Mouse (Mus musculus): Measurements from ENCODE around the gene Med12.

Gene Med12

DNA sequence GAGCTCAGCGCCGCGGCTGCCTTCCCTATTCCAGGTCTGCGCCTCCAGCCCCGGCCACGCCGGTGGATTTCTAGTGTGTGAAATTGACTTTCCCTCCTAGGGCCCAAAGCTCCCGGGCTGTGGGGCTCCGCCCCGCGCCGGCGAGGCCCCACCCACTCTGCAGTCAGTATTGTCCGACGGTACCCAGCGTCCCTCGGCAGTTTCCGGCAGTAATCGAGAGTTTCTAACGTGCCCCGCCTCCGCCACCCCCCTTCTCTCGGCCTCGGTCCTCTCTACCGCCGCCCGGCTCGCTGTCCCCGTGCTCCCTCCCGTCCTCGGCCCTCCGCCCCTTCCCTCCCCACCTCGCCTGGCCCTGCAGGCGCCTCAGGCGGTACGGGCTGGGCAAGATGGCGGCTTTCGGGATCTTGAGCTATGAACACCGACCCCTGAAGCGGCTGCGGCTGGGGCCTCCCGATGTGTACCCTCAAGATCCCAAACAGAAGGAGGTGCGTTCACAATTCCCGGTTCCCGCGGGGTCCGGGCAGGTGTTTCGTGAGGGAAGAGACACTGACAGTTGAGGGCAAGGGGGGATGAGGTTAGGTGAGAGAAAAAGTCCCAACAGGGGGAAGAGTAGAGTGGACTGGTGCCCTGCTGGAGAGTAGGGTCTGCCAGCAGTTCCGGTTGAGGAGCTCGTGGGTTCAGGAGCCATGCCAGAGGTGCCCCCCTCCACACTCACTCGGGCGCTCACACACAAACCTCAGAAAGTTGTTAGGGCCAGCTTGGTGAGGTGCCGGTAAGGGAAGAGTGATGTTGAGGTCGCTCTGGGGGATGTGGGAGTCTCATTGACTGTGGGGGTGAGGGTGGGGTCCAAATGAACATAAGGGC, at the start of gene Med12:
Med12 (plus strand) TSS at position 156 of the 864 bp plus-strand sequence.
- ChIA-PET CTCF (interaction anchor here in 1 of 4 experiments (1.3 kb wide), 1 partner anchor 143 kb away, joined by 3 read pairs; no protein-coding TSS in a partner anchor), POLR2A (interaction anchor here (0.6 to 2.8 kb wide), 43 partner anchors 9 to 478 kb away, joined by 3 to 26 read pairs (median 4); partner anchors contain the start of genes Foxo4 (in 2 of the 4), Nlgn3 (in 2 of the 4), Snx12 (in 2 of the 4) and Nono (in 1 of the 4))

DNA sequence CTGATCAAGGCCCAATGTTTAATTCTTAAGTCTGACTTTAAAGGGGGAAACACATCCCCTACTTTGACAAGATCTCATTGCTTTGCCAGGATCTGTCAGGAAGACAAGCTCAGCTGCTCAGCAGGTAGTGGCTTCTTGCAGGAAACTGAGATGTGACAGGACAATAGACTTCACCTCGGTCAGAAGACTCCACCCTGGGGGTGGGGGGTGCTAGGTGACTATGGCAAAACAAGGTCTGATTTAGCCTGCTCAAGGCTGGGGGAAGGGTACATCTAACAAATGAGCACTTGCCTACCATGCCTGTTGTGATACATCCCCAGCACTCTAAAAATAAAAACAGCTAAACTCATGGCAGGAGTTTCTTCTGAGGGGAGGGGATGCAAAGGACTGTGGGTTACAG, 28.8 kb upstream of the Med12 start:
- ChIA-PET CTCF (no interaction called here), POLR2A (interaction anchor here (0.5 to 2.4 kb wide), 6 partner anchors 8 to 87 kb away, joined by 3 to 7 read pairs (median 4); no protein-coding TSS in a partner anchor)

DNA sequence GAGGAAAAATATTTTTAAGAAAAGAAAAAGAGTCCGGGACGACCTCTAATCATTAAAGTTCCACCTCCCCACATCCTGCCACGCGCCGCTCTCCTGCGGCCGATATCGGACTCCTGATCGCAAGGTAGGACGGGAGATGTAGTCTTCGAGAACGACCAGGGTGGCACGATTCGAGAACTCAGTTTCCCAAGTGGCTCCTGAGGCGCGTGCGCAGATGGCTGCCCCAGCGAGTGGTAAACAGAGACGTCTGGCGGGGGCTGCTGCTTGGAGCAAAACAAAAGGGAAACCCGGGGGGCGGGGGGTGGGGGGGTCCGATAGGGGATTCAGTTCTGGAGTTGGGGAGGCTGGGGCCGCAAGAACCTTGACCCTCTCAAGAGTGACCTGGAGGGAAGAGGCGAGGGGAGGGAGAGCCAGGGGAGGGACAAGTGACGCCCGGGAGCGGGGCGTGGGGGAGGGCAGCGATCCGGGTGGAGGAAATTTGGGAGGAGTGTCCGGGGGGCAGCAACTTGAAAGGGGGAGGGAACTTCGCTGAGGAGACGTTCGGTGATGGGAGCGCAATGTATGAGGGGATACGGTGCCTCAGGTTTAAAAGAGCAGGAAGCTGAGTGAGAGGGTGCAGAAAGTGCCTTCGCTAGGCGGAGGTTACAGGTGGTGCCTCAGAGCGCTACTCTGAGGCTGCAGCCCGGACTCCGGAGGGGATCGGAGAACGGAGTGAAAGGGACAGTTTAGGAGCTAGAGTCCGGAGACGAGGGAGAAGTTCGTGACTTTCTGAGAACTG, 19.7 kb upstream of the Med12 start, which contains the start of gene Foxo4:
Foxo4 (plus strand) TSS at position 577 of the 778 bp plus-strand sequence.
- POLR2A ChIA-PET: interaction anchor here in 3 of 4 experiments (0.5 to 5.2 kb wide), 22 partner anchors 10 to 1269 kb away, joined by 3 to 26 read pairs (median 4); partner anchors contain the start of genes Med12 (in 2 of the 3), Nlgn3 (in 1 of the 3) and Snx12 (in 1 of the 3)

DNA sequence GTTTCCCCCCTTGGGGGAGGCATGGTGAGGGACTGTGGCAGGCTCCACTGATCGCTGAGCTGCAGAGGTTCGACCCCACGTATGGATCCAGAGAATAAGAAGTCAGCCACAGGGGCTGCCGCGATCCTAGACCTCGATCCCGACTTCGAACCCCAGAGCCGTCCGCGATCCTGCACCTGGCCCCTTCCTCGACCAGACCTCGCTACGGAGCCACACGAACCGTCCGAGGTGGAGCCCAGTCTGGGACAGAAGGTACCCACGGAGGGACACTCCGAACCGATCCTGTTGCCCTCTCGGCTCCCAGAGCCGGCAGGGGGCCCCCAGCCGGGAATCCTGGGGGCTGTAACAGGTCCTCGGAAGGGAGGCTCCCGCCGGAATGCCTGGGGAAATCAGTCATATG, 19.1 kb upstream of the Med12 start:
- ChIA-PET CTCF (no interaction called here), POLR2A (interaction anchor here in 3 of 4 experiments (0.5 to 5.2 kb wide), 18 partner anchors 12 to 267 kb away, joined by 3 to 26 read pairs (median 4); partner anchors contain the start of genes Med12 (in 2 of the 3), Nlgn3 (in 1 of the 3) and Snx12 (in 1 of the 3))

More for the DNA sequence above, 19.7 kb upstream of the Med12 start, which contains the start of gene Foxo4:
- CTCF ChIA-PET: no interaction called here

DNA sequence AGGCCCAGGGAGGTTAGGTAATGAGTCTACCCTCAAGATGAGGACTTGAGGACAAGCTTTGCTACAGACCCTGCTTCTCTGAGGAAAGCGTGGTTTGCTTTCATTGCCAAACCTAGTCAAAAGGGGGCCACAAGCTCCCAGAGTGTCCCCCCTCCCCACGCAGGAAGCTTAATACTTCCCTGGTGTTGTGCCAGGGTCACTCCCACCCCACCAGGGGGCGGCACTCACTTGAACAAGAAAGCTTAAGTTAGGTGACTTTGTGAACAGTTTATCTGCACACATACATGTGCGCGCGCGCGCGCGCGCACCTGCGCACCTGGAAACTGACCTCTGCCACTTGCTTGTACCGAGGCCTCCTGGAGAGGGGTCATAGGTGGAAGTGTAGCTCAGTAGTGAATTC, 17.2 kb upstream of the Med12 start:
- ChIA-PET CTCF (interaction anchor here (0.5 to 1.5 kb wide), 8 partner anchors 11 to 615 kb away, joined by 3 to 6 read pairs (median 3); no protein-coding TSS in a partner anchor), POLR2A (interaction anchor here in 2 of 4 experiments (0.7 to 5.2 kb wide), 13 partner anchors 11 to 172 kb away, joined by 3 to 26 read pairs (median 4); partner anchors contain the start of genes Med12 (in 2 of the 2) and Snx12 (in 1 of the 2))

DNA sequence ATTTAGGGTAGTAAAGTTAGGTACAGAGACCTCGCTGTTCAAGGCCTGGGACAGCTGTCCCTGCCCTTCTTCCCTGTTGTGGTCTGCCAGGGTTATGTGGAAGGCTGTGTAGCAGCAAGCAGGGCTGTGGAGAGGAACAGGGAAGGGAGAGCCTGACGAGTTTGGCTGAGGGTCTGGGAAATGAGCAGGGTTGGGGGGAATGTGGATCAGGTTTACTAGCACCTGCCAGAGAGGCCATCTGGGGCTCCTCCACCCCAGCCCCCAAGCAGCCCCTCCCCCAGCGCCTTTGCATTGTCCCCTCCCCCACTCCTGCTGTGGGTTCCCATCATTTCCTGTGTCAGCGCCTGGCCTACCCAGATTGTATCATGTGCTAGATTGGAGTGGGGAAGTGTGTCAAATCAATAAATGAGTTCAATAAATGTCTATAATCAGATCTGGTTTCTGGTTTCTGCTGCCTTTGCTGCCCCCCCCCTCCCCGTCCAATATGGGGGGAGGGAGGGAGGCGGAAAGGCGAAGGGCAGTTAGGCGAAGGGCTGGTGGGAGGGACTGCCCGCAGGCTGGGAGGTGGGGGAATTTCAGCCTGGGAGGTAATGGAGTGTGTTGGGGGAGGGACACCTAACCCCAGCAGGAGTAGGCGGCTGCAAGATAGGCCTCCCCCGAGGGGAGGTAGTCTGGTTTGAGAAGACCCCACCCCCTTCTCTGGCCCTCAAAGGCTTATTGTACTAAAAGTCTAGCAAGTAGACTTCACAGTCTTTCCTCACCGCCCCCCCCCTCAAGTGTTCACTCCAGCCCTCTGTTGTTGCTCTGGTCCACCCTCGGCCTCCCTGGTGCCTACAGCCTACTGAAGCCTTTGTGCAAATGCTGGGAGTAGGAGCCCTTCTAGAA, 13.1 kb upstream of the Med12 start:
- ChIA-PET CTCF (no interaction called here), POLR2A (interaction anchor here in 3 of 4 experiments (0.5 to 1.6 kb wide), 6 partner anchors 12 to 982 kb away, joined by 3 to 4 read pairs (median 3); partner anchors contain the start of gene Med12 (in 1 of the 3))

DNA sequence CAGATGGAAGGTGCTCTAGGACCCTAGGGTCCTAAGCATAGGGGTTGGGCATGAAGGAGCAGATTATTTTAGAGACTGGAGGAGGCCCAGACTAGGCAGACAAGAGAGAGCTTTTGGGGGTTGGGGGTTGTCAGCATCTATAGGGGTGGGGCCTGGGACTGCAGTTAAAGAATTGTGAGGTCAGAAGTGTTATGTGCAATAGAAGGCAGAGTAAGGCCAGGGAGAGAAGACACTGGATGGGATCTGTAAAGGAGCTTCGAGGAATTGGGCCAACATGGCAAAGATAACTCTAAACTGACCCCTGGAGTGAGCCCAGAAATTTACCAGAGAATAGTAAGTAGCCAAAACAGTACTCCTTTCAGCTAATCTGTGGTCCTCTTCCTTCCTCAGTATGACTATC, 9.9 kb upstream of the Med12 start, which contains the start of gene Gm614:
Gm614 (minus strand) TSS at position 101 of the 400 bp plus-strand sequence.
- POLR2A ChIA-PET: interaction anchor here in 2 of 4 experiments (1.5 to 1.7 kb wide), 3 partner anchors 10 to 180 kb away, joined by 3 to 8 read pairs (median 4); partner anchors contain the start of gene Med12 (in 2 of the 2)
- CTCF ChIA-PET: no interaction called here

DNA sequence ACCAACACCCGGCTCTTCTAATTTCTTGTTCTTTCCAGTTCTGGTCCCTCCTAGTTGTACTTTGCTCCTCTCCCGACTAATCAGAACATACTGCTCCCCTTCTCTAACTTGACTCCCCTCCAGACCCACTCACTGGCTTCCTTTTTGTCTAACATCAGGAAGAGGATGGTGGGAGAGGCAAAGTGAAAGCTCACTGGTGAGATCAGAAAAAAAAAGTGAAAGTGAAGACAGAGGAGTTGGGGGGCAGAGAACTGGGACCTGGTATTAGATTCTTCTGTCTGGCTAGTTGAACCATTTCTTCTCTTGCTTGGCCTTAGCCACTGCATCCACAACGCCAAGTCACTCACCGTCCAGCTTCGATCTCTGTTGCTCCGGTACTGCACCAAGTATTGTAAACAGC, 7.2 kb upstream of the Med12 start:
- ChIA-PET POLR2A (interaction anchor here (0.6 to 1.4 kb wide), 4 partner anchors 9 to 535 kb away, joined by 3 to 5 read pairs (median 4); partner anchors contain the start of gene Foxo4 (in 1 of the 4)), CTCF (interaction anchor here in 1 of 4 experiments (0.8 kb wide), 1 partner anchor 10 kb away, joined by 3 read pairs; no protein-coding TSS in a partner anchor)

DNA sequence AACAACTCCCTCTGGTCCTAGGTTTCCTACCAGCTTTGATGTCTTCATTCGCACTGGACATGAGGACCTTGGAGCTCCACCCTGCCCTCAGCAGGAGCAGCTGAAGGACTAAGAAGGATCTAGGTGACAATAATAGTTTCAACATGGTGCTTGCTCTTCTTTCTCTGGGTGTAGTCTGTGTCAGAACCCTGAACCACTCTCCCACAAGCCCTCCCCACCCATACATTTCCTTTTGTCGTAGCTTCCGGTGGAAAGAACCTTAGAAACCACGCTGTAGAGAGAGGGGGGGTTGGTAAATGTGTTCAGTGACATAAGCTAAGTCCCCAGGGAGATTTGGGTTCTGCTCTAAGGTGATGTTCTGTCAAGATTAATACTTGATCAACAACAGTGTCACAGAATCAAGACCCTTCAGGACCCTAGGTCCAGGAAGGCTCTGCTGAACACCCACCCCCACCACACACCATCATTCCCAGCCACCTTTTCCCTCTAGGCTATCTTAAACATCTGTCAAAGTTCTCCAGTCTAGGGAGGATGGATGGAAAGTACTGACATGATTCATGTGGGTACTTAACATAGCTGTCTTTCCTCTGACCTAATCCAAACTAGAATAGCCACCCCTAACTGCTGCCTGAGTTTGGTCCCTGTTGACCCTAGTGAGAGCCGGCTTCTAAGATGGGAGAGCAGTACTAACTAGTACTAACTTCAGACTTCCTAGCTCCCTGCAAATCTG, 5.6 kb upstream of the Med12 start, which contains the start of gene Il2rg:
Il2rg (minus strand) TSS at position 231 of the 730 bp plus-strand sequence.
- ChIA-PET POLR2A (interaction anchor here (0.6 to 1.4 kb wide), 5 partner anchors 10 to 502 kb away, joined by 3 to 5 read pairs (median 3); no protein-coding TSS in a partner anchor), CTCF (no interaction called here)

DNA sequence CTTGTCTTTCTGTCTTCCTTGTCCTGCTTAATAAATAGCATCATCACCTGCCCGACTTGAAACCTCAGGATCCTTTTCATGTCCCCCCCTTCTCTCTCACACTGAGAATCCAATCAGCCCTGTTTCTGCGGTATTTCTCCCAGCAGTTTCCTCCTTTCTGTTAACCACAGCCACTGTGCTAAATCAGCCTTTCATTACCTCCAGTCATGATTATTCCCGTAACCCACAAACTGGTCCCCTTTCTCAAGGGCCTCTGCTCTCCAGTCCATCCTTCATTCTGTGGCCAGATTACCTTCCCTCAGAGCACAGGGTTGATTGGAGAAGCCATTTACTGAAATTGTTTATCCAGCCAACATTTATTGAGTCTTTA, 5.1 kb upstream of the Med12 start, which contains the start of gene Gm20489:
Gm20489 (minus strand) TSS at position 269 of the 370 bp plus-strand sequence.
- ChIA-PET CTCF (no interaction called here), POLR2A (interaction anchor here in 3 of 4 experiments (0.6 to 1.2 kb wide), 3 partner anchors 37 to 502 kb away, joined by 3 to 5 read pairs (median 3); no protein-coding TSS in a partner anchor)

DNA sequence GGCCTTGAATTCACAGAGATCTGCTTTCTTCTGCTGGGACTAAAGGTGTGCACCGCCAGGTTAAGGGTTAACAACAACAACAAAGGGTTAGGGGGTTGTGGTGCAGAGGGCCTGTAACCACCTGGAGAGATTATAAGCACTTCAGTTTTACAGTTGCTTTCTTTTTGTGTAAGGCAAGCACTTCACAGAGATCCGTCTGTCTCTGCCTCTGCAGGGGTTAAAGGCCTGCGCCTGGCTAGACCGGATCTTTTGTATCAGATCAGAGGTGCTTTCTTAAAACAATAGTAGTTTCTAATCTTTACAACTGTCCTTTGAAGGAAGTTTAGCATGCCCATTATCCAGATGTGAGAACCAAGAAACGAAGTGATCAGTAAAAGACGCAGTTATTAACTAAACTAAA, 420 bp upstream of the Med12 start:
- POLR2A ChIA-PET: interaction anchor here in 3 of 4 experiments (0.6 to 2.8 kb wide), 32 partner anchors 9 to 478 kb away, joined by 3 to 26 read pairs (median 4); partner anchors contain the start of genes Foxo4 (in 2 of the 3), Nlgn3 (in 2 of the 3), Nono (in 1 of the 3) and Snx12 (in 1 of the 3)
- CTCF ChIA-PET: interaction anchor here in 2 of 4 experiments (0.6 to 1.3 kb wide), 2 partner anchors 142 to 231 kb away, joined by 3 read pairs; no protein-coding TSS in a partner anchor

DNA sequence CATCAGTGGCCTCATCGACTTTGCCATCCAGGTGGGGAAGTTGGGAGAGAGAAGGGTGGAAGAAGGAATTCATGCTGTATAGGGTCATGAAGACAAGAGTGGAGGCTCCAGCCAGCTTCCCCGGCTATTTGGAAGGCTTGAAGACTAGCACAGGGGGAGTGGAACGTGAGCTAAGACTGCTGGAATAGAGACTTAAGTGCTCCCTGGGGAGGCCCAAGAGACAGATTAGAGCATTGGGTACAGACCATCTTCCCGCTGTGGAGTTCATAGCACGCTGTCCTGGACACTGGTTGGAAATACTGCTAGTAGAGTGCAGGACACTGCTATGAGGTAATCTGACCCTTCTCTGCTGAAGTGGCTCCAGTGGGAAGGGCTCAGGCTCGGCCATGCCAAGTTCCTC, 9.0 kb downstream of the Med12 start:
- CTCF ChIA-PET: no interaction called here

DNA sequence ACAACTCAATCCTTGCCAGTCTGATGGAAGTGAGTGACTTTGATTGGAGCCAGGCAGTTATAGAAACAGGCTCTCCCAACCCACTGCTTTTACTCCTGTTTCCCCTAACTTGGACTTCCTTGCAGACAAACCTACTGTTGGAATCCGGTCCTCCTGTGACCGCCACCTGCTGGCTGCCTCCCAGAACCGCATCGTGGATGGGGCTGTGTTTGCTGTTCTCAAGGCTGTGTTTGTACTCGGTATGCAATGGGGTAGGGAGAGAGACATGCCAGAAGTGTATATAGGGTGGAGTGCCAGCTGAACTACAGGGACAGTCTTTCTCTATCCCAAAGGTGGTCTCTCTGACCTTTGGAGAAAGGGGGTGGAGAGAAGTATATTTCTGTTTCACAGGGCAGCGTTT, 11.7 kb downstream of the Med12 start:
- ChIA-PET CTCF (interaction anchor here in 2 of 4 experiments (0.6 to 0.8 kb wide), 2 partner anchors 151 to 153 kb away, joined by 3 to 4 read pairs; no protein-coding TSS in a partner anchor), POLR2A (interaction anchor here in 2 of 4 experiments (0.7 to 2.0 kb wide), 3 partner anchors 11 to 41 kb away, joined by 3 to 4 read pairs (median 3); partner anchors contain the start of gene Med12 (in 2 of the 2))

More for the DNA sequence above, 9.0 kb downstream of the Med12 start:
- POLR2A ChIA-PET: interaction anchor here in 2 of 4 experiments (1.3 to 2.1 kb wide), 2 partner anchors 9 kb away, joined by 7 to 10 read pairs; partner anchors contain the start of gene Med12 (in 2 of the 2)

DNA sequence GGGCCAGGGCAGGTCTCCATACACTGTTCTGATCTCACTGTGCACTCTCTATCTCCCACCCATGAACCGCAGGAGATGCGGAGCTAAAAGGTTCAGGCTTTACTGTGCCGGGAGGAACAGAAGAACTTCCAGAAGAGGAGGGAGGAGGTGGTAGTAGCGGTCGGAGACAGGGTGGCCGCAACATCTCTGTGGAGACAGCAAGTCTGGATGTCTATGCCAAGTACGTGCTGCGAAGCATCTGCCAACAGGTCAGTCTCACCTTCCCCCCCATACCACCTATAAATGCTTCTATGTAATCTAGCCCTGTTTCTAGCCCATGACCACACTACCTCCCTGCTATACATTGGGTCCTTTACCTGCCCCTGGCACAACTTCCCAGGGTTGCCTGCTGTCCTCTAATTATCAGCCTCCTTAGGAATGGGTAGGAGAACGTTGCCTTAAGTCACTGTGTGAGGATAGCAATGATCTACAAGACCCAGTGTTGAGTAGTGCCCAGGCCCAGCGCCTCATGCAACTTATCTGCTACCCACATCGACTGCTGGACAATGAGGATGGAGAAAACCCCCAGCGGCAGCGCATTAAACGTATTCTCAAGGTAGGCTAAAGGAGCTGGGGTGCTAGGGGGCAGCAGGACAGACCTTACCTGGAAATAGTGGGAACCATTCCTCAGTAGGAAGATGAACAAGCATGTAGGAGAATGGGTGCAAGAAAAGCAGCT, 12.3 kb downstream of the Med12 start:
- ChIA-PET CTCF (interaction anchor here in 1 of 4 experiments (1.5 kb wide), 1 partner anchor 15 kb away, joined by 3 read pairs; no protein-coding TSS in a partner anchor), POLR2A (interaction anchor here in 2 of 4 experiments (0.8 to 2.0 kb wide), 6 partner anchors 12 to 202 kb away, joined by 3 to 7 read pairs (median 4); partner anchors contain the start of genes Med12 (in 2 of the 2) and Snx12 (in 1 of the 2))

DNA sequence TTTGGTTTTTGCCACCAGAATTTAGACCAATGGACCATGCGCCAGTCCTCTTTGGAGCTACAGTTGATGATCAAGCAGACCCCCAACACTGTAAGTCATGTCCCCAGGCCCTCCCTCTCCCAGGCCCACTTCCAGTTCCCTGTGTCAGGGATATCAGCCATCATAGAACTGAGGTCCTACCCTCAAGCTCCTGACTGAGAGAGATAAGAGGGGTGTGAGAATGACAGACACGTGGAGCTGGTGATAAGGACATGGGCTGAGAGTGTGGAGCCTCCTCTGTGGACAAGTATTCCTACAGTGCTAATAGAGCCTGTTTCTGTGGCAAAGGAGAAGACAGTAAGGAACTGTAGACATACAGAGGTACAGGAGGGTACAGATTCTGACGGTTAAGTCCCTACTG, 13.7 kb downstream of the Med12 start:
- CTCF ChIA-PET: interaction anchor here in 1 of 4 experiments (1.5 kb wide), 1 partner anchor 14 kb away, joined by 3 read pairs; no protein-coding TSS in a partner anchor
- POLR2A ChIA-PET: interaction anchor here in 2 of 4 experiments (1.2 to 1.9 kb wide), 2 partner anchors 44 to 203 kb away, joined by 4 to 7 read pairs; no protein-coding TSS in a partner anchor

Measured in embryonic stem cell, embryonic (primary cell).